Mouse (Mus musculus): ENCODE measurements around the gene Nrf1. TPM values are rescaled to one million over a fixed set of nuclear protein-coding genes. Genes with fewer than 3 reads are reported as not detected.

Gene Nrf1
- polyA plus RNA-seq (2015; fragmentation: Nextera tagmentation; extraction: Ambion mirVana) = 24.2 and 32.8 TPM in 2 replicates

GRCm38 (mm10) chr6:30047271-30048162 is at the start of gene Nrf1:
Nrf1 (plus strand) TSS chr6:30047988.
- Histone ChIP-seq H3K9me3 (replicated peaks) (no peaks in the 10 kb centered on the region), H3K36me3 (no peaks in the 10 kb centered on the region), H3K4me1 (replicated peaks) (peaks cover 14% of the 10 kb centered on the region), H3K9ac (peak within 1 kb of the TSS; percentile 99), H3K4me2 (peak within 1 kb of the TSS; percentile 77), H3K27me3 (no peaks in the 10 kb centered on the region), H3K27ac (peak within 1 kb of the TSS; percentile 100), H3K4me3 (peak within 1 kb of the TSS; percentile 95)
- WGBS = under 1% methylated on average over 69 of the region's 78 CpGs
- peak; percentile 96 for ATAC-seq (replicated peaks; ENCODE audit: insufficient number of reproducible peaks, insufficient read depth, low FRiP score, low read depth)

- H3K27me3 ChIP-seq = no peaks in the 10 kb centered on the region
- H3K9ac ChIP-seq = no peak overlapping the region
- H3K4me1 ChIP-seq (replicated peaks) = no peaks in the 10 kb centered on the region
- H3K4me3 ChIP-seq = no peak overlapping the region
- no peak for ATAC-seq (replicated peaks; ENCODE audit: insufficient number of reproducible peaks, insufficient read depth, low FRiP score, low read depth)
- H3K9me3 ChIP-seq (replicated peaks) = no peaks in the 10 kb centered on the region
- no peak overlapping the region for H3K4me2 ChIP-seq
- no peaks in the 10 kb centered on the region for H3K36me3 ChIP-seq
- 75% methylated on average over 9 of the region's 9 CpGs for WGBS
- no peak overlapping the region for H3K27ac ChIP-seq
Observed at GRCm38 (mm10) chr6:29998140-29998539, 49.6 kb upstream of the Nrf1 start.

- no peak for ATAC-seq (replicated peaks; ENCODE audit: insufficient number of reproducible peaks, insufficient read depth, low FRiP score, low read depth)
- no peaks in the 10 kb centered on the region for H3K36me3 ChIP-seq
- no peak overlapping the region for H3K4me3 ChIP-seq
- H3K27me3 ChIP-seq = no peaks in the 10 kb centered on the region
- 59% methylated on average over 4 of the region's 4 CpGs for WGBS
- no peak overlapping the region for H3K4me2 ChIP-seq
- H3K27ac ChIP-seq = no peak overlapping the region
- H3K4me1 ChIP-seq (replicated peaks) = no peaks in the 10 kb centered on the region
- H3K9me3 ChIP-seq (replicated peaks) = no peaks in the 10 kb centered on the region
- H3K9ac ChIP-seq = no peak overlapping the region
Observed at GRCm38 (mm10) chr6:29998771-29999170, 49.0 kb upstream of the Nrf1 start.

GRCm38 (mm10) chr6:30002628-30003027 is 45.2 kb upstream of the Nrf1 start:
- WGBS = 72% methylated on average over 9 of the region's 9 CpGs
- no peaks in the 10 kb centered on the region for H3K9me3 ChIP-seq (replicated peaks)
- H3K27ac ChIP-seq = no peak overlapping the region
- no peaks in the 10 kb centered on the region for H3K36me3 ChIP-seq
- no peaks in the 10 kb centered on the region for H3K27me3 ChIP-seq
- H3K4me2 ChIP-seq = no peak overlapping the region
- no peak overlapping the region for H3K9ac ChIP-seq
- no peaks in the 10 kb centered on the region for H3K4me1 ChIP-seq (replicated peaks)
- no peak for ATAC-seq (replicated peaks; ENCODE audit: insufficient number of reproducible peaks, insufficient read depth, low FRiP score, low read depth)
- no peak overlapping the region for H3K4me3 ChIP-seq

- Histone ChIP-seq H3K27me3 (no peaks in the 10 kb centered on the region), H3K9ac (no peak overlapping the region), H3K4me1 (replicated peaks) (no peaks in the 10 kb centered on the region), H3K9me3 (replicated peaks) (no peaks in the 10 kb centered on the region), H3K4me2 (no peak overlapping the region), H3K27ac (no peak overlapping the region), H3K36me3 (no peaks in the 10 kb centered on the region), H3K4me3 (no peak overlapping the region)
- WGBS = 85% methylated on average over 1 of the region's 1 CpGs
- no peak for ATAC-seq (replicated peaks; ENCODE audit: insufficient number of reproducible peaks, insufficient read depth, low FRiP score, low read depth)
Observed at GRCm38 (mm10) chr6:30005851-30006250, 41.9 kb upstream of the Nrf1 start.

GRCm38 (mm10) chr6:30009204-30009603 is 38.6 kb upstream of the Nrf1 start:
- no peaks in the 10 kb centered on the region for H3K36me3 ChIP-seq
- no peak overlapping the region for H3K9ac ChIP-seq
- H3K27ac ChIP-seq = no peak overlapping the region
- no peak overlapping the region for H3K4me3 ChIP-seq
- H3K27me3 ChIP-seq = no peaks in the 10 kb centered on the region
- no peak overlapping the region for H3K4me2 ChIP-seq
- no peak for ATAC-seq (replicated peaks; ENCODE audit: insufficient number of reproducible peaks, insufficient read depth, low FRiP score, low read depth)
- H3K9me3 ChIP-seq (replicated peaks) = no peaks in the 10 kb centered on the region
- H3K4me1 ChIP-seq (replicated peaks) = no peaks in the 10 kb centered on the region
- WGBS = 77% methylated on average over 7 of the region's 7 CpGs

- Histone ChIP-seq H3K4me2 (no peak overlapping the region), H3K36me3 (no peaks in the 10 kb centered on the region), H3K4me3 (no peak overlapping the region), H3K4me1 (replicated peaks) (no peaks in the 10 kb centered on the region), H3K9ac (no peak overlapping the region), H3K27ac (no peak overlapping the region), H3K9me3 (replicated peaks) (no peaks in the 10 kb centered on the region), H3K27me3 (no peaks in the 10 kb centered on the region)
- no peak for ATAC-seq (replicated peaks; ENCODE audit: insufficient number of reproducible peaks, insufficient read depth, low FRiP score, low read depth)
- 44% methylated on average over 2 of the region's 2 CpGs for WGBS
Observed at GRCm38 (mm10) chr6:30013520-30013919, 34.3 kb upstream of the Nrf1 start.

GRCm38 (mm10) chr6:30014187-30014864 is 33.5 kb upstream of the Nrf1 start:
- ATAC-seq (replicated peaks; ENCODE audit: insufficient number of reproducible peaks, insufficient read depth, low FRiP score, low read depth) = no peak
- no peak overlapping the region for H3K9ac ChIP-seq
- H3K4me1 ChIP-seq (replicated peaks) = no peaks in the 10 kb centered on the region
- no peaks in the 10 kb centered on the region for H3K27me3 ChIP-seq
- H3K9me3 ChIP-seq (replicated peaks) = no peaks in the 10 kb centered on the region
- H3K27ac ChIP-seq = no peak overlapping the region
- H3K4me3 ChIP-seq = no peak overlapping the region
- H3K36me3 ChIP-seq = no peaks in the 10 kb centered on the region
- no peak overlapping the region for H3K4me2 ChIP-seq
- 68% methylated on average over 5 of the region's 5 CpGs for WGBS

- Histone ChIP-seq H3K27me3 (no peaks in the 10 kb centered on the region), H3K4me2 (no peak overlapping the region), H3K9ac (no peak overlapping the region), H3K27ac (no peak overlapping the region), H3K36me3 (no peaks in the 10 kb centered on the region), H3K9me3 (replicated peaks) (no peaks in the 10 kb centered on the region), H3K4me3 (no peak overlapping the region), H3K4me1 (replicated peaks) (no peaks in the 10 kb centered on the region)
- WGBS = 67% methylated on average over 1 of the region's 1 CpGs
- no peak for ATAC-seq (replicated peaks; ENCODE audit: insufficient number of reproducible peaks, insufficient read depth, low FRiP score, low read depth)
Observed at GRCm38 (mm10) chr6:30021241-30021640, 26.5 kb upstream of the Nrf1 start.

- no peaks in the 10 kb centered on the region for H3K27me3 ChIP-seq
- ATAC-seq (replicated peaks; ENCODE audit: insufficient number of reproducible peaks, insufficient read depth, low FRiP score, low read depth) = no peak
- no peak overlapping the region for H3K4me3 ChIP-seq
- H3K36me3 ChIP-seq = no peaks in the 10 kb centered on the region
- H3K27ac ChIP-seq = no peak overlapping the region
- 65% methylated on average over 5 of the region's 5 CpGs for WGBS
- H3K9ac ChIP-seq = no peak overlapping the region
- no peak overlapping the region for H3K4me2 ChIP-seq
- H3K9me3 ChIP-seq (replicated peaks) = no peaks in the 10 kb centered on the region
- no peaks in the 10 kb centered on the region for H3K4me1 ChIP-seq (replicated peaks)
Observed at GRCm38 (mm10) chr6:30021656-30022055, 26.1 kb upstream of the Nrf1 start.

- H3K4me3 ChIP-seq = no peak overlapping the region
- no peaks in the 10 kb centered on the region for H3K9me3 ChIP-seq (replicated peaks)
- no peaks in the 10 kb centered on the region for H3K36me3 ChIP-seq
- H3K27me3 ChIP-seq = no peaks in the 10 kb centered on the region
- no peak for ATAC-seq (replicated peaks; ENCODE audit: insufficient number of reproducible peaks, insufficient read depth, low FRiP score, low read depth)
- H3K27ac ChIP-seq = no peak overlapping the region
- H3K4me2 ChIP-seq = 0 out of 2 replicates have a peak overlapping the region, but pooled peaks have one; percentile 11
- 0 out of 2 replicates have a peak, but pooled peaks cover 2% of the 10 kb centered on the region for H3K4me1 ChIP-seq (replicated peaks)
- WGBS = 34% methylated on average over 10 of the region's 10 CpGs
- no peak overlapping the region for H3K9ac ChIP-seq
Observed at GRCm38 (mm10) chr6:30026799-30027198, 21.0 kb upstream of the Nrf1 start.
